Mouse (Mus musculus): ENCODE measurements around the gene Nanog.
"Not testable (repeated sequence)": the region's sequence is repeated elsewhere in the genome, so short reads cannot be mapped to it uniquely, and the experiment has no call there.

Gene Nanog

DNA sequence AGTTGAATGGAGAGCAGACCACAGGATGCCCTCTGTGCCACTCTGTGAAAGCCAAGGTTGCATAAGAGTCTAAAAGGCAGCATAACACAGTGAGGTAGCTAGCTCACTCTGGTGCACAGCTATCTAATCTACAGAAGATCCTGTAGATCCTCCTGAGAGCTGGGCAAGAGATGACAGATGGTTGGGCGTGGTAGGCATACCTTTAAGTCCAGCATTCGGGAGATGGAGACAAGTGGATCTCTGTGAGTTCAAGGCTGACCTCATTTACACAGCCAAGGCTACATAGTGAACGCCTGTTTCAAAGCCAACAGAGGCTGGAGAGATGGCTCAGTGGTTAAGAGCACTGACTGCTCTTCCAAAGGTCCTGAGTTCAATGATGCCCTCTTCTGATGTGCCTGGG lies 11.9 kb upstream of the Nanog start:
- in situ Hi-C loops (cut with MboI; ENCODE audit: low pct_unique_long_range_greater_than_20kb in 1 of 2, low sequenced_read_pairs in 2 of 2, unreplicated experiment in 1 of 2), result no loop called here

DNA sequence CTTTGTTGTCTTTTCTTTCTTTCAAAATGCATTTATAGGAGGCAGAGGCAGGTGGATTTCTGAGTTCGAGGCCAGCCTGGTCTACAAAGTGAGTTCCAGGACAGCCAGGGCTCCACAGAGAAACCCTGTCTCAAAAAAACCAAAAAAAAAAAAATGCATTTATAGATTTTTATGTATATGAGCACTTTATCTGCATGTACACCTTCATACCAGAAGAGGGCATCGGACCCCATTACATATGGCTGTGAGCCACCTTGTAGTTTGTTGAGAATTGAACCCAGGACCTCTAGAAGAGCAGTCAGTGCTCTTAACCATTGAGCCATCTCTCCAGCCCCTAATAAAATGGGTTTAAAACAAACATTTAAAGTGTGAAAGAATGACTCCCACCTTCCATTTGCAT lies 7.7 kb upstream of the Nanog start:
- in situ Hi-C loops (cut with MboI; ENCODE audit: low pct_unique_long_range_greater_than_20kb in 1 of 2, low sequenced_read_pairs in 2 of 2, unreplicated experiment in 1 of 2), result not testable (repeated sequence)

DNA sequence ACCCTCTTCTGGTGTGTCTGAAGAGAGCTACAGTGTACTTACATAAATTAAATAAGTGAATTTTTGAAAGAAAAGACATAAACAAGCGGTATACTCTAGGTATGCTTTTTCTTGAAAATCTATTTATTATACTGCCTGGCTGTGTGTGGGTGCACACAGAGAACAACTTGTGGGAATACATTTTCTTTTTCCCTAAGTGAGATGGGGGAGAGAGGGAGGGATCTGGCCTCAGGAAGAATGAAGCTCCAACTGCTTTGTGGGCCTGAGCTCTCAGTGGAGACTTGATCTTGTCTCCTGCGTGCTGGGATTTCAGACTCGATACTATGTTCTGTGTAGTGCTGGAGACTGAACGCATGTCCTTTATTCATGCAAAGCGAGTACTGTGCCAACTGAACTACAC lies 5.5 kb upstream of the Nanog start:
- in situ Hi-C loops (cut with MboI; ENCODE audit: low pct_unique_long_range_greater_than_20kb in 1 of 2, low sequenced_read_pairs in 2 of 2, unreplicated experiment in 1 of 2), result no loop called here

DNA sequence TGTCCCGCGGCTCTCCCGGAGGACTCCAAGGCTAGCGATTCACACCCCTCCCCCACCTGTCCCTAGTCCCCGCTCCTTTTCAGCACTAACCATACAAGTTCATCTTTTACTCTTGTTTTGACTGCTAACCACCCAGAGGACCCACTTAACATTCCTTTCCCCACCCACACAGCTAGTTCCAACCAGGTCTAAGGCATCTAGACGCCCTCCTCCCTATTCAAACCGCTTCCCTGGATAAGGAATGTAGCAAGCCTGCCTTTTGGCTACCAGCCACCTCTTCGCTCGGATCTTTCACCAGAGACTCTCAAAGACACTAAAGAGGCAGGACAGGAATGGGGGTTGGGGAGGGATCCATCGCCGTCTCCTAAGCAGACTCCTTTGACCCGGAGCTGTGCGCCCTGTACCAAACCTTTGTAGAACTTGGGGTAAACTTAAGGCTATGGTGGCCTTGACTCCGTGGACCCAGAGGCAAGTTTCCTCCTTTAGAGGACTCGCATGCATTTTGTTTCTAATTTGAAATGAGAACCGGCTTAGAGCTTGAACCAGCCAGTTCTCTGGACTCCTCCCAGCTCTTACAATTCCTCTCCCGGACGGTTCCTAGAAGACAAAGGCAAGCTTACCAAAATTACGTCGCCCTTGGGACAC lies 4.7 kb upstream of the Nanog start:
- in situ Hi-C loops (cut with MboI; ENCODE audit: low pct_unique_long_range_greater_than_20kb in 1 of 2, low sequenced_read_pairs in 2 of 2, unreplicated experiment in 1 of 2), result no loop called here

DNA sequence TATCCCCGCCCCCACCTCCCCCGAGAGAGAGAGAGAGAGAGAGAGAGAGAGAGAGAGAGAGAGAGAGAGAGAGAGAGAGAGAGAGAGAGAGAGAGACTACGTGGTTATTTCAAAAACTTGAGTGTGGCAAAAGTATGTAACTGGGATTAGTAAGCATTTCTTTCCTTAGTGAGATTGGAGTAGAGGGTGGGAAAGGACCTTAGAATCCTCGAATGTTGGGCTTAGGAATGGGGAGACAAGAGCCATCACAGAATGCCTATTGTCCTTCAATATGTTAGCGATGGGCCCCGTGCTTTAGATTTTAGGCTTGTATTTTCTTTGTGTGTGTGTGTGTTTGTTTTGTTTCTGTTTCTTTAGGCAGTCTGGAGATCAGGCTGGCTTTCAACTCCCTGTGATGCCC lies 4.0 kb upstream of the Nanog start:
- in situ Hi-C loops (cut with MboI; ENCODE audit: low pct_unique_long_range_greater_than_20kb in 1 of 2, low sequenced_read_pairs in 2 of 2, unreplicated experiment in 1 of 2), result no loop called here

DNA sequence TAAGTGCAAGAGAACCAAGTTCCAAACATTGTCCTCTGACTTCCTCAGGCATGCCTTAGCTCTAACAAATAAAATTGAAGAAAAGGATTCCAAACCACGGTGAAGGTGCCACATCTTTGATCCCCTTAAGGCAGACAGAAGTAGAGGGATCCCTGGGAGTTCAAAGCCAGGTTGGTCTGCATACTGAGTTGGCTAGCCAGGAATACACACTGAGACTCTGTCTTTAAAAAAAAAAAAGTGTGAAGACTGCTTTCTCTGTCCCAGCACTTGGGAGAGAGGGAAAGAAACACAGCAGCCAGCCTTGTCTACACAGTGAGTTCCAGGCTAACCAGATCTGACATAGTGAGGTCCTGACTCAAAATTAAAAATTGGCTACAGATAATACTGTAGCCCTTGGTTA lies 3.6 kb upstream of the Nanog start:
- in situ Hi-C loops (cut with MboI; ENCODE audit: low pct_unique_long_range_greater_than_20kb in 1 of 2, low sequenced_read_pairs in 2 of 2, unreplicated experiment in 1 of 2), result no loop called here

DNA sequence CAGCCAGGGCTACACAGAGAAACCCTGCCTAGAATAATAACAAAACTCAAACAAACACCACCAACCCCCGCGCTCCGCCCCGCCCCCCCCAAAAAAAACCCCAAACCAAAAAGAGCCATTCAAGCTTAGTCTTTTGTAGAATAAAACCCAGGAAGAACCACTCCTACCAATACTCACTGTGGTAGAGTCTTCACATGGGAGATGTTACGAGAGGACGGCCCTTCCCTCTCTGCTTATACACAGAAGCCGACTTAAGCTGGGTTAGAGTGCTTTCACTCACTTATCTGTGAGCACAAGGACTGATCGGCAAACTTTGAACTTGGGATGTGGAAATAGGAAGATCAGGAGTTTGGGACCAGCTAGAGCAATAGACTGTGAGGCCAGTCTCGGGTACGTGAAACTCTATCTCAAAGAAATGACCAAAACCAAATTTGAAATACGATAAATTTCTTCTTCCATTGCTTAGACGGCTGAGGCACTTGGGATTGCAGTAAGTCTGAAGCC lies 900 bp upstream of the Nanog start:
- in situ Hi-C loops (cut with MboI; ENCODE audit: low pct_unique_long_range_greater_than_20kb in 1 of 2, low sequenced_read_pairs in 2 of 2, unreplicated experiment in 1 of 2), result no loop called here

DNA sequence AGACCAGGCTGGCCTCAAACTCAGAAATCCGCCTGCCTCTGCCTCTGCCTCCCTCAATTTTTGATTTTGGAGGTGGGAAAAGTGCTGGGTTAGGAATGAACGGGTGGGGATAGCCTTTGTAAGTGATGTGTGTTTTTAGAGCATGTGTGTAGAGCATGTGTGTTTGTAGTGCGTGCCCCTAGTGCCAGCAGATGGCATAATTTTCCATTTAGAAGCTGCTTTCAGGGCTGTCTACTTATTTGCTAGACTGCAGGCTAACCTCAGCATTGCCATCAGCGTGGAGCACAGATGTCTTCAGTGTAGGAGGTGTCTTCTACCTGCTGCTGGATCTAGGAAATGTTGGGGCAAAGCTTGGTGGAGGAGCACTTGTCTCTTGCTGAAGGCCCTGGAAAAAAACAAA lies 1.5 kb downstream of the Nanog start:
- in situ Hi-C loops (cut with MboI; ENCODE audit: low pct_unique_long_range_greater_than_20kb in 1 of 2, low sequenced_read_pairs in 2 of 2, unreplicated experiment in 1 of 2), result no loop called here

DNA sequence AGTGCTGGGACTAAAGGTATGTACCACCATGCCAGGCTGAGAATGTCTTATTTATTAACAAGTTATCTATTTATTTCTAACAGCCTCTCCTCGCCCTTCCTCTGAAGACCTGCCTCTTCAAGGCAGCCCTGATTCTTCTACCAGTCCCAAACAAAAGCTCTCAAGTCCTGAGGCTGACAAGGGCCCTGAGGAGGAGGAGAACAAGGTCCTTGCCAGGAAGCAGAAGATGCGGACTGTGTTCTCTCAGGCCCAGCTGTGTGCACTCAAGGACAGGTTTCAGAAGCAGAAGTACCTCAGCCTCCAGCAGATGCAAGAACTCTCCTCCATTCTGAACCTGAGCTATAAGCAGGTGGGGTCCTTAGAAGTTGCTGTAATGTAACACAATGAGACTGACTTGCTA lies 4.2 kb downstream of the Nanog start:
- in situ Hi-C loops (cut with MboI; ENCODE audit: low pct_unique_long_range_greater_than_20kb in 1 of 2, low sequenced_read_pairs in 2 of 2, unreplicated experiment in 1 of 2), result loop anchor here (5.0 to 10.0 kb wide), 2 partner anchors 47 to 49 kb away; no protein-coding TSS in a partner anchor

DNA sequence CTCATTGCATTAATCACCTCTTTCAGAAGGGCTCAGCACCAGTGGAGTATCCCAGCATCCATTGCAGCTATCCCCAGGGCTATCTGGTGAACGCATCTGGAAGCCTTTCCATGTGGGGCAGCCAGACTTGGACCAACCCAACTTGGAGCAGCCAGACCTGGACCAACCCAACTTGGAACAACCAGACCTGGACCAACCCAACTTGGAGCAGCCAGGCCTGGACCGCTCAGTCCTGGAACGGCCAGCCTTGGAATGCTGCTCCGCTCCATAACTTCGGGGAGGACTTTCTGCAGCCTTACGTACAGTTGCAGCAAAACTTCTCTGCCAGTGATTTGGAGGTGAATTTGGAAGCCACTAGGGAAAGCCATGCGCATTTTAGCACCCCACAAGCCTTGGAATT lies 5.8 kb downstream of the Nanog start:
- in situ Hi-C loops (cut with MboI; ENCODE audit: low pct_unique_long_range_greater_than_20kb in 1 of 2, low sequenced_read_pairs in 2 of 2, unreplicated experiment in 1 of 2), result loop anchor here (5.0 to 10.0 kb wide), 2 partner anchors 48 to 51 kb away; no protein-coding TSS in a partner anchor

DNA sequence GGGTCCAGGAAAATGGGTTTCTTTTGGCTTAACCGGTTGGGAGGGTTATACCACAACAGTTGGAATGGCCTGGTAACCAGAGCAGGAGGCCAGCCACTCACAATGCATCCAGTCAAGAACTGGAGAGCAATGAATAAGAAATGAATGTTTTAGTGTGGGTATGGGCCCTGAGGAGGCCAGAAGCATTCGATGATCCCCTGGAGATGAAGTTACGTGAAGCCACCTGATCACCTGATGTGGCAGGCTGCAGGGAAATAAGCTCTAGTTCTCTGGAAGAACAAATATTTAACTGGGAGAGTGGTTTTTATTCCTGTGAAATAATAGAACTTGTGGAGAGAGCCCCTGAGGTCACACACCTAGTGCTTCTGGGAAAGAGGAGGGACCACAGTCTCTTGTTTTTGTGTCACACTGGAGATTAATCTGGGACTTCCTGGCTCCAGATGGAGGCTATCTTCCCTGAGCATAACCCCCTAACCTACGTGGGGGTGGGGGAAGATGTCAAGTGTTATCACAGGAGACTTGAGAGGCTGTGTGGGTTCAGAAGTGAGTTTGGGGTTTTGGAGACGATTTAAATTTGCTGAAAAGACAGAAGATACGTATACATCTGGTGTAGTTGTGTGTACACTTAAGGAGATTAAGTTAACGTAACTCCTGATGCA lies 7.5 kb downstream of the Nanog start:
- in situ Hi-C loops (cut with MboI; ENCODE audit: low pct_unique_long_range_greater_than_20kb in 1 of 2, low sequenced_read_pairs in 2 of 2, unreplicated experiment in 1 of 2), result loop anchor here (5.0 to 10.0 kb wide), 2 partner anchors 50 to 53 kb away; no protein-coding TSS in a partner anchor

DNA sequence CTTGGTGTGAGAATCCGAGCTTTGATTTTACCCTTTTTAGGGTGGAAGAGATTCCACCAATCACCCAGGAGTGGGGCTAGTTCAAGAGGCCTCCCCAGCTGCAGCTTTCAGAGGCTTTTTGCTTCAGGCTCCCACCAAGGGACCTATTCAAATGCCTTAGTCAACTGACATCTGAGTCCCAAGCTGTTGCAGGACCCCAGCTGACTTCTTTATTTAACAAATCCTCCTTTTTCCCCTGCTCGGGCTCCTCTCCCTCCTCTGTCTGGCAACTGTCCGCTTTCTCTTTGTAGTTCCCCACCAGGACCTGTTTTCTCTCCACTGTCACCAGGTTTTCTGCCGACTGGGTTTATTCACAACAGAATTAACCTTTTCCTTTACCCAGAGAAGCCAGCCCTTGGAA lies 8.6 kb downstream of the Nanog start:
- in situ Hi-C loops (cut with MboI; ENCODE audit: low pct_unique_long_range_greater_than_20kb in 1 of 2, low sequenced_read_pairs in 2 of 2, unreplicated experiment in 1 of 2), result loop anchor here in 1 of 2 experiments (10.0 kb wide), 1 partner anchor 51 kb away; no protein-coding TSS in a partner anchor

DNA sequence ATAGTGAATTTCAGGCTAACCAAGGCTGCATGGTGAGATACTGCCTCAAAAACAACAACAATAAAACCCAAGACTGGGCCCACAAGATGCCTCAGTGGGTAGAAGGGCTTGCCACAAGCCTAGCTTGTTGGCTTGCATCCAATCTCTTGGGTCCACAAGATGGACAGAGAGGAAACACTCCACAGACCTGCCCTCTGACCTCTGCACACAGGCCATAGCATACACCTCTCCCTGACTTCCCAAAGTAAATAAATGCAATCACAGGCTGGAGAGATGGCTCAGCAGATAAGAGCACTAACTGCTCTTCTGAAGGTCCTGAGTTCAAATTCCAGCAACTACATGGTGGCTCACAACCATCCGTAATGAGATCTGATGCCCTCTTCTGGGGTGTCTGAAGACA lies 10.9 kb downstream of the Nanog start:
- in situ Hi-C loops (cut with MboI; ENCODE audit: low pct_unique_long_range_greater_than_20kb in 1 of 2, low sequenced_read_pairs in 2 of 2, unreplicated experiment in 1 of 2), result loop anchor here in 1 of 2 experiments (10.0 kb wide), 1 partner anchor 53 kb away; no protein-coding TSS in a partner anchor

DNA sequence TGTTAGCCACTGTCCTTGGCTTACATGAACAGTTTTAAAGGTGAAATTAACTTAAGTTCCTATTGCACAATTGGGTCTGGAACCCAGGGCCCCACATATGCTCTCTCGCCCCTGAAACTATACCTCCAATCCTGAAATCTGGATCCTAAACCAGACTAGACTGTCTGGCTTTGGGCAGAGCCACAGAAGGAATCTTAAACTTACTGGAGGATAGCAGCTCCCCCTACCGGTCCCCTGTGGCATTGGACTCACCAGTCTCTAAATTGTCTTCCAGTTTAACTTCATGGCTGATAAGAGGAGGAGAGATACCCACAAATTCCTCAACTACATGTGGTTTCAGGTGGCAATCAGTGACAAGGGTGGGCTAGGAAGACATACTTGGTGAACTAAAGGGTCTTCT lies 12.7 kb downstream of the Nanog start:
- in situ Hi-C loops (cut with MboI; ENCODE audit: low pct_unique_long_range_greater_than_20kb in 1 of 2, low sequenced_read_pairs in 2 of 2, unreplicated experiment in 1 of 2), result loop anchor here in 1 of 2 experiments (10.0 kb wide), 1 partner anchor 55 kb away; no protein-coding TSS in a partner anchor

DNA sequence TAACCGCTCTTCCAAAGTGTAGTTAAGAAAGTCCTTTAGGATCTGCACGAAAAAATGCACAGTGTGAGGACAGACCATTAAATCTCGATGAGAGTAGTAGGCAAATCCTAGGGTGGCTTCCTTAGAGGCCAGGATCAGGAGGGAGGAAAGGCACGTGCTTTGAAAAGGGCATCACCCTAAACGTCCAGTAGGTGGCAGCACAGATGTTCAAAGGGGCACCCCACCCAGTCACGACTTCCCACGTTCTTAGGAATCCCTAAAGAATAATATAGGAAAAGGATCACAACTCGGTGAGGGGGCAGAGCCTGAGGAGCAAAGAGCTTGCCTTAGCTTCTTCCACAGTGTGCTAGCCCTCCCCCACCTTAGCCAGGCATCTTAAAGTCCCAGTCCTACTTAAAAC lies 32.7 kb downstream of the Nanog start:
- in situ Hi-C loops (cut with MboI; ENCODE audit: low pct_unique_long_range_greater_than_20kb in 1 of 2, low sequenced_read_pairs in 2 of 2, unreplicated experiment in 1 of 2), result loop anchor here in 1 of 2 experiments (5.0 kb wide), 1 partner anchor 47 kb away; no protein-coding TSS in a partner anchor

DNA sequence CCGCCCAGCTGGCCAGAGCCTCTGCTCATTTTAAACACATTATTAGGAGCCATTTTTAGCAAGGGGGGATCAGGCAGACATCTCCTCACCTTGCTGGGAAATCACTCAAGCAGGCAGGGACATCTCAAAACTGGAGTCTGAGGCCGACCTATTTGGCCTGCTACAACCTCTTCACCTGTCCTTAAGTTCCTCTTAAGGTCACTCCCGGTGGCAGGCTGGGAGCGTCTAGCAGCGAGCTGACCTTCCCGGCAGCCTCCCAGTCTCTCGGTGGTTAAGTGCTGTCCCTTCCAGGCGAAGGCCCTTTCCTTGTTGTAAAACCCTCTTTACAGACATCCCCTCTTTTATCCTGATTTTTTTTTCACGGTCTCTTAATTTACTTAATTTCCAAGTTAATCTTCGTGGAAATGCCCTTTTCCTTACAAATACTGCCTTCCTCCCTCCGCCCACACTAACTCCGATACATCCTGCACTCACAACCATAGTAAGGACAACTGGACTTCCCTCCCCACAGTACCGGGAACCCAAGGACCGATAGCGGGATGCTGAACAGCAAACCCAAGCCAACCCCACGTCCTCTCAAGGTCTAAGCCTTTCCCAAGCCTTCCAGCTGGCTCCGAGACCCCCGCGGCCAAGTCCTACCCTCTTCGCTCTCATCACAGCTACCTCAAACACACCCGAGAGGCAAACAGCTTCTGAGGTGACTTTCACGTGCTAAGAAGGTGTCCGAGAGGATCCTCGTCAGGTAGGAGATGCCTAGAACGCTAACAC lies 34.4 kb downstream of the Nanog start:
- in situ Hi-C loops (cut with MboI; ENCODE audit: low pct_unique_long_range_greater_than_20kb in 1 of 2, low sequenced_read_pairs in 2 of 2, unreplicated experiment in 1 of 2), result loop anchor here in 1 of 2 experiments (5.0 kb wide), 1 partner anchor 46 kb away; no protein-coding TSS in a partner anchor

DNA sequence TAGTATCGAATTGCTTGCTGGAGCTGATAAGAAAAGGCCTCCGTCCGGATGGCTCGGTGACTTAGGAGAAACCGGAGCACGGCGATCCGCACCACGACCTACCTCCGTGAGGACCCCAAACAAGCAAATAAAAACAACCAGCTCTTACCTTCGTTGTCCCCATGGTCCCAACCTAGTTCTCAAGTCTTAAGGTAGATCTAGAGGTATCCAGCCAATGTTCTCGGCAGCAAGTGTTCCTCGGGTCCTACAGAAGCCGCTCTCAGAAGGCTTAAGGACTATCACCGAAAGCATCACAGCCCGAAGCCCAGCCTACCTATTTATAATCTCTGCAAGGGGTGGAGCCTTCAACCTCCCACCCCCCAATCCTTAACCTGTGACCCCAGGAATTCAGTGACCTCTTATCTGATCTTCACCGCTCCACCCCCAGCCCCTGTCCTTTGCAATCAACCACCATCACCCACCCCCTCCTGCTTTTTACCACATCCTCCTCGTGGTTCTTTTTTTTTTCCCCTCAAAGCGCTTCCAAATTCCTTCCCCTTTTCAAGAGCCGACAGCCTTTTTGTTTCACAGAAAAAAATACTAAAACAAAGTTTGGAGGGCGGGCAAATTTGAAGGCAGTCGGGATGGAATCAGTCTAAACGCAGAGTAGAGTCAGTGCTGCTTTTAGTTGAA lies 35.1 kb downstream of the Nanog start:
- in situ Hi-C loops (cut with MboI; ENCODE audit: low pct_unique_long_range_greater_than_20kb in 1 of 2, low sequenced_read_pairs in 2 of 2, unreplicated experiment in 1 of 2), result loop anchor here in 1 of 2 experiments (5.0 kb wide), 1 partner anchor 45 kb away; no protein-coding TSS in a partner anchor

DNA sequence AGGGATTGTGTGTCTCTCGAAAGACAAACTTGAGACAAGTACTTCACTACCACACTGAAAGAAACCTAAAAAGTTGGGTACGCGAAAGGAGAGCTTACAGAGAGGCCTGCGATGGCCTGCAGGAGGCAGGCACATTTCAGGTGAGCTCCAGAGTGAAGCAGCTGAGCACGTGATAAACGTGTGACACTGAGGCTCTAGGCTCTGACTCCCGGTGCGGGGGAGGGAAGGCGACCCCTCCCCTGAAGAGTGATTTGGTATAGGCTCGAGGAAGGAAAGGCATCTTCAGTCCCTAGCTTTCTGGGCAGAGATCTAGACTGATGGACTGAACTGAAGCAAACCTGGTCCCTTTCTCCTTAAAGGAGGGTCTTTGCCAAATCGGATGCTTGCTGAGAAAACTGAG lies 36.1 kb downstream of the Nanog start:
- in situ Hi-C loops (cut with MboI; ENCODE audit: low pct_unique_long_range_greater_than_20kb in 1 of 2, low sequenced_read_pairs in 2 of 2, unreplicated experiment in 1 of 2), result loop anchor here in 1 of 2 experiments (5.0 kb wide), 1 partner anchor 44 kb away; no protein-coding TSS in a partner anchor

Data from mouse embryonic stem cell (cell line).